Mouse (Mus musculus): ENCODE measurements around the gene Dip2c. TPM values are rescaled to one million over a fixed set of nuclear protein-coding genes. Genes with fewer than 3 reads are reported as not detected.

Dip2c gene
- total and polyA plus RNA-seq, 3 experiments = not detected

DNA sequence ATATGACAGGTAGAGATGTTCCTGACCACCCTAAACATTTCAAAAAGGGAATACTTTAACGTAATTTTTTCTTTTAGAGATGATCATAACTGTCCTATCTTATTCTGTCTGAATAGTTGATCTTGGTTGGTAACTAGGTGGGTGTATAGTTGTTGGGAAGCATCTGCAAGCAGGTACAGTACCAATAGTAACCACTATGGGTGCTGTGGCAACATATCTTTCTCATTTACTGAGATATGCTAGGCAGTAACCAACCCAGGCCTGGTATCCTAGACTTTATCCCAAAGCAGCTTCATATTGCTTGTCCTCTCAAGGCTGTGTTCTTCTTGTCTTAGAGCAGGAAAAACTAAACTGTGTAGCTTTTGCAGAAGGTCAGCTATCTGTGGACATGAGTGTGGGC, 113.0 kb downstream of the Dip2c start:
- H3K36me3 ChIP-seq (ENCODE audit: control insufficient read depth in 1 of 2, insufficient read depth in 2 of 2, low read length in 2 of 2) = no peaks in the 10 kb centered on the region
- H3K27me3 ChIP-seq (ENCODE audit: control insufficient read depth in 1 of 2, insufficient read depth in 2 of 2, low read length in 2 of 2) = no peaks in the 10 kb centered on the region
- H3K9me3 ChIP-seq (replicated peaks; ENCODE audit: insufficient read depth, low read length) = no peaks in the 10 kb centered on the region
- H3K79me2 ChIP-seq (ENCODE audit: control insufficient read depth, insufficient read depth, low read length, poor library complexity) = no peaks in the 10 kb centered on the region
- DNase-seq (ENCODE audit: low read depth, low spot score) = no peak
- no peak overlapping the region for H3K9ac ChIP-seq (ENCODE audit: control insufficient read depth, low read depth, low read length, poor library complexity, severe bottlenecking)
- H3K4me1 ChIP-seq (ENCODE audit: control insufficient read depth in 1 of 2, insufficient read depth in 2 of 2, low read length in 2 of 2) = peaks cover 0 to 3% of the 10 kb centered on the region in 2 experiments; a peak in 1 of 4 replicates
- H3K27ac ChIP-seq (ENCODE audit: control insufficient read depth, low read depth, low read length) = no peak overlapping the region
- H3K4me3 ChIP-seq (ENCODE audit: control insufficient read depth in 1 of 2, insufficient read depth in 1 of 2, low read depth in 2 of 2, low read length in 2 of 2) = no peak overlapping the region
- TF ChIP-seq USF1 (IDR thresholded peaks at IDR 0.05; ENCODE audit: low read depth, low read length) = no peak
- no peak for TF ChIP-seq USF2 (IDR thresholded peaks at IDR 0.05; ENCODE audit: borderline replicate concordance in 1 of 2, insufficient read depth in 1 of 2, low read depth in 1 of 2, low read length in 2 of 2)
- TF ChIP-seq CHD2 (IDR thresholded peaks at IDR 0.05; ENCODE audit: low read length) = no peak
- no peak for TF ChIP-seq TBP (IDR thresholded peaks at IDR 0.05; ENCODE audit: low read depth, low read length)

GRCm38 (mm10) chr13:9390204-9390804, 114.0 kb downstream of the Dip2c start:
- Histone ChIP-seq H3K27me3 (ENCODE audit: control insufficient read depth in 1 of 2, insufficient read depth in 2 of 2, low read length in 2 of 2) (no peaks in the 10 kb centered on the region), H3K36me3 (ENCODE audit: control insufficient read depth in 1 of 2, insufficient read depth in 2 of 2, low read length in 2 of 2) (no peaks in the 10 kb centered on the region), H3K4me3 (ENCODE audit: control insufficient read depth in 1 of 2, insufficient read depth in 1 of 2, low read depth in 2 of 2, low read length in 2 of 2) (no peak overlapping the region), H3K9me3 (replicated peaks; ENCODE audit: insufficient read depth, low read length) (no peaks in the 10 kb centered on the region), H3K79me2 (ENCODE audit: control insufficient read depth, insufficient read depth, low read length, poor library complexity) (no peaks in the 10 kb centered on the region), H3K4me1 (ENCODE audit: control insufficient read depth in 1 of 2, insufficient read depth in 2 of 2, low read length in 2 of 2) (peaks cover 0 to 3% of the 10 kb centered on the region in 2 experiments; a peak in 1 of 4 replicates), H3K9ac (ENCODE audit: control insufficient read depth, low read depth, low read length, poor library complexity, severe bottlenecking) (no peak overlapping the region), H3K27ac (ENCODE audit: control insufficient read depth, low read depth, low read length) (no peak overlapping the region)
- no peak for TF ChIP-seq TCF12 (IDR thresholded peaks at IDR 0.05; ENCODE audit: low read depth, low read length)
- TF ChIP-seq EP300 (IDR thresholded peaks at IDR 0.05; ENCODE audit: low read depth in 1 of 2, low read length in 2 of 2) = peak; percentile 31 to 33; a peak in 1 of 4 replicates
- peak; percentile 44 for DNase-seq (ENCODE audit: low read depth, low spot score)

DNA sequence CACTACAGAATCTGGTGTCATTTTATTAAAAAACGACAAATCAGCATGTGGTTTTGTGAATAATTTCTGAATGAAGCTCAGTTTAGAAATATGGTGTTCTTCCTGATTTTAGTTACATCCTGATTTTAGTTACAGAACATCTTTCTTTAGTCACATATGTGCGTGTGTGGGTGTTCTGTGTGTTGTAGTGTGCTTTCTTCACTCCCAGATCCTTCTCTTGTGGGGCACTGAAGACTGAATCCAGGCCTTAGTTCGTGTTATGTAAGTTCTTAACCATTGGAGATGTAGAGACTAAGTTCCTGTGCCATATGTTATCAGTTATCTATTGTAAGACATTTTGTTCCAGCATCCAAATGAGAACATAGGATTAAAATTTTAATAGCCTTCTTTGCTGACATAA, 117.1 kb downstream of the Dip2c start:
- DNase-seq (ENCODE audit: low read depth, low spot score) = no peak
- Histone ChIP-seq H3K4me1 (ENCODE audit: control insufficient read depth in 1 of 2, insufficient read depth in 2 of 2, low read length in 2 of 2) (no peaks in the 10 kb centered on the region), H3K9me3 (replicated peaks; ENCODE audit: insufficient read depth, low read length) (no peaks in the 10 kb centered on the region), H3K27me3 (ENCODE audit: control insufficient read depth in 1 of 2, insufficient read depth in 2 of 2, low read length in 2 of 2) (no peaks in the 10 kb centered on the region), H3K36me3 (ENCODE audit: control insufficient read depth in 1 of 2, insufficient read depth in 2 of 2, low read length in 2 of 2) (no peaks in the 10 kb centered on the region), H3K9ac (ENCODE audit: control insufficient read depth, low read depth, low read length, poor library complexity, severe bottlenecking) (no peak overlapping the region), H3K79me2 (ENCODE audit: control insufficient read depth, insufficient read depth, low read length, poor library complexity) (no peaks in the 10 kb centered on the region), H3K4me3 (ENCODE audit: control insufficient read depth in 1 of 2, insufficient read depth in 1 of 2, low read depth in 2 of 2, low read length in 2 of 2) (no peak overlapping the region), H3K27ac (ENCODE audit: control insufficient read depth, low read depth, low read length) (no peak overlapping the region)
- TF ChIP-seq GATA1 (IDR thresholded peaks at IDR 0.05; ENCODE audit: low read depth, low read length) (no peak), NRF1 (IDR thresholded peaks at IDR 0.05; ENCODE audit: insufficient read depth, low read depth, low read length, poor library complexity, severe bottlenecking) (no peak), CHD2 (IDR thresholded peaks at IDR 0.05; ENCODE audit: low read length) (no peak), ETS1 (IDR thresholded peaks at IDR 0.05; ENCODE audit: low read depth, low read length) (no peak), CHD1 (IDR thresholded peaks at IDR 0.05; ENCODE audit: low read depth, low read length) (no peak), HCFC1 (IDR thresholded peaks at IDR 0.05; ENCODE audit: low read depth, low read length) (no peak), POLR2AphosphoS2 (IDR thresholded peaks at IDR 0.05; ENCODE audit: low read length) (no peak), E2F4 (IDR thresholded peaks at IDR 0.05; ENCODE audit: borderline replicate concordance, low read depth, low read length) (no peak), ELF1 (IDR thresholded peaks at IDR 0.05; ENCODE audit: low read depth, low read length) (no peak), SIN3A (IDR thresholded peaks at IDR 0.05; ENCODE audit: low read length) (no peak)
